Mouse (Mus musculus) cerebellum, adult 11-12 months (tissue): ENCODE measurements around the gene Hnrnpa1.
"Not testable (repeated sequence)": the region's sequence is repeated elsewhere in the genome, so short reads cannot be mapped to it uniquely, and the experiment has no call there.

Source experiments
- DNase-seq: peaks from one replicate; pipeline ENCODE4 v3.0.0; 2022

Gene Hnrnpa1

DNA sequence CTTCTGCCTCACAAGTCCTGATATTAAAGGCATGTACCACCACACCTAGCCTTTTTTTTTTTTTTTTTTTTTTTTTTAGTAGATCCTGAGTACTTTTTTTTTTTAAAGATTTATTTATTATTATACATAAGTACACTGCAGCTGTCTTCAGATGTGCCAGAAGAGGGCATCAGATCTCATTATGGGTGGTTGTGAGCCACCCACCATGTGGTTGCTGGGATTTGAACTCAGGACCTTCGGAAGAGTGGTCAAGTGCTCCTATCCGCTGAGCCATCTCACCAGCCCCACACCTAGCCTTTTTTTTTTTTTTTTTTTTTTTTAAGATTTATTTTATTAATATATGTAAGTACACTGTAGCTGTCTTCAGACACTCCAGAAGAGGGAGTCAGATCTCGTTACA lies 35.7 kb downstream of the Hnrnpa1 start:
- DNase-seq: not testable (repeated sequence)

DNA sequence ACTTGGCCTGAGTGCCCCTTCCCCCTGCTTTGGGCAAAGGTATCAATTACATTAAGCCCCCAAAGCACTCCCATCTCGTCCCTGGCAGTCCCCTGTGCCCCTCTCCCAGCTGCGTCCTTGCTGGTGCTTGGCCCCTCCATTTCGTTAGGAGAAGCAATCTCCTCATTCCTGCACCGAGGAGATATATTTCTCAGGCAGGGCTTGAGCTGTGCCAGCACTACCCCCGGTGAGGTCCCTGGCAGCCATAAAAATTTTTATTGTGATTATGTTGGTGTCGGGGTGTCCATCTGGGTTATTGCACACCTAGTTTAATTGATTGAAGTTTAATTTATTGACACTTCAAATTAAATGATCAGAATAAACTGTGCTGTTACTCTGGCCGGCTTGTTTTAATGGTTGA lies 37.7 kb downstream of the Hnrnpa1 start:
- DNase-seq: no peak

DNA sequence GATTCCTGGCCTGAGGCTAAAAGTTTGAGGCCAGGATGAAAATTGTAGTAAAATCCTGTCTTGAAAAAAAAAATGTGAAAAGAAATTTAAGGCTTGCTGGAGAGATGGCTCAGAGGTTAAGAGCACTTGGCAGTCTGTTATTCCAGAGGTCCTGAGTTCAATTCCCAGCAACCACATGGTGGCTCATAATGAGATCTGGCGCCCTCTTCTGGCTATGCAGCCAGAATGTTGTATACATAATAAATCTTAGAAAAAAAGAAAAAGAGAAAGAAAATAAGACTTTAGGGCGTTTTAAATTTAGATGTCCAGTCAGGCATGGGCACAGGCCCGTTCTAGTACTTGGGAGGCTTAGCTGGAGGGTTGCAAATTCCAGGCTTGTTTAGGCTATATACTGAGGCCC lies 39.5 kb downstream of the Hnrnpa1 start:
- DNase-seq: no peak

DNA sequence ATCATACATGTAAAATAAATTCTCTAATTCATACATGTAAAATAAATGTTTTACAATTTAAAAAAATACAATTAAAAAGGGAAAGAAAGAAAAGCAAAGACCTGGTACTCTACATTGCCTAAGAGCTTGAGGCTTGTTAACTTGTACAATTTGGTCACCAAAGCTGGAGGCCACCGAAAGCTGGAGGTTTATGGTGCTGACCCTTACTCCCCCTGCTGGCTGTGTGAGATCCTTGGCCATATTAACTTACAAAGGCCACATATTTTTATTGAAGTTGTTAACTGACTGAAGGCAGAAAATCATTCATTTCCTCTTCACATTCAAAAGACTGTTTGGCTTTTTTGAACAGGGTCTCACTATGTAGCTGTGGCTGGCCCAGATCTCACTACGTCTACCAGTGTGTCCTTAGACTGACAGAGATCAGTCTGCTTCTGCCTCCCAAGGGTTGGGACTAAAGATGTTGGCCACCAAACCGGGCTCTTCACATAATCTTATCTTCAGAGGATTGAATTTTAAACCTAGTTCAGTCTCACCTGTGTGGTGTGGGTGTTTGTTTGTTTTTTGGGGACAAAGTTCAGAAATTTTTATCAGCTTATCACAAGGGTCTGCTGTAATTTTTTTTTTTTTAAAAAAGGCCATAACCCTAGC lies 40.7 kb downstream of the Hnrnpa1 start:
- no peak for DNase-seq

DNA sequence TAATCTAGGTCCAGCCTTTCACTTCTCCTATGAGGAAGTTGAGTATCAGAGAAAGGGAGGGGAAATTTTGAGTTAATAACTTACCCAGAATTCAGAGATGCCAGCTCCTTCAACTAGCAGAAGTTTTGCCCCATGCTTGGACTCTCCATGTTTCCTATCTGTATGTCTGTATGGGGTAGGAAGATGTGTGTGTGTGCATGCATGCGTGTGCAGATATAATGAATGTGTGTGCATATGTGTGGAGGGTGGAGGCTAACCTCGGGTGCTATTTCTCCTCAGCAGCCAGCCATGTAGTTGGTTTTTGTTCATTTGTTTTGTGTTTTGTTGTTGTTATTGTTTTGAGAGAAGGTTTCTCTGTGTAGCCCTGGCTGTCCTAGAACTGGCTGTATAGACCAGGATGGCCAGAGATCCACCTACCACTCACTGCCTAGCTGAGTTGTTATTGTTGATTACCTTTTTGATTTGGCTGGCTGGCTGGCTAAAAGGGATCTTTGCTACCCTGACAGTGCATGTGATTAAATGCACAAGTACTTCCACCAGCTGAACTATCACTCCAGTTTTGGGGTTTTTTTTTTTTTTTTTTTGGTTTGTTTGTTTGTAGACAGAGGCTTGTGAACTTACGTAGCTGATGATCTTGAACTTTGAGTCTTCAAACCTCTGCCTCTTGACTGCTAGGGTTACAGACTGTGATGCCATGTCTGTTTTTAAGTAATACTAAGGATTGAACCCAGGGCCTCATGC lies 41.4 kb downstream of the Hnrnpa1 start:
- DNase-seq: no peak

DNA sequence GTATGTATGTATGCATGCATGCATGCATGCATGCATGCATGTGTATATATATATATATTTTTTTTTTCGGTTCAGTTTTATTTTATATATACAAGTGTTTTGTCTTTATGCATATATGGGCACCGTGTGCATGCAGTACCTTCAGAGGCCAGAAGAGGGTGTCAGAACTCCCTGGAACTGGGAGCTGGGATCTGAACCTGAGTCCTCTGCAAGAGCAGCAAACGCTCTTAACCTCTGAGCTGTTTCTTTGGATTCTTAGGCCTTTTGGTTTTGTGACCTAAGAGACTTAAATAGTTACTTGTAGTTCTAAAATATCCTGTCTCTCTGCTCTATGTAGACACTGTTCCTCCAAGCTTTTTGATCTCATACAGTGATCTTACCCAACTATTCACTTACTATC lies 43.8 kb downstream of the Hnrnpa1 start:
- DNase-seq: no peak

DNA sequence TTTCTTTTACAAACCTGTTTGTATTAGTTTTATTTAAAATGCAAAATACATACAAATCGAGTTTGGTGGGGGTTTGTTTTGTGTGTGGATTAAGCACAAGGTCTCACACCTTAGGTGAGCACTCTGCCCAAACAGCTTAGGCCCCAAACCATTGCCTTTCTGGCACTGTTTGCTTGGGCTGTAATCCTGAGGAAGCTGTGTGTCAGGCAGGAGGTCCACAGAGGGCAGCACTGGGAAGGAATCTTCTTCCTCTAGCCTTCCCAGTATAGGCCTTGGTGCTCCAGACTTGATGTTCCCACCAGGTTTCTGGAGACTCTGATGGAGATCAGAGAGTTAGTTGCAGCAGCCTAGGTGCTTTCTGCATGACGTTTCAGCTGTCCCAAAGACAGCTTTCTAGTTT lies 44.4 kb downstream of the Hnrnpa1 start:
- DNase-seq: no peak

DNA sequence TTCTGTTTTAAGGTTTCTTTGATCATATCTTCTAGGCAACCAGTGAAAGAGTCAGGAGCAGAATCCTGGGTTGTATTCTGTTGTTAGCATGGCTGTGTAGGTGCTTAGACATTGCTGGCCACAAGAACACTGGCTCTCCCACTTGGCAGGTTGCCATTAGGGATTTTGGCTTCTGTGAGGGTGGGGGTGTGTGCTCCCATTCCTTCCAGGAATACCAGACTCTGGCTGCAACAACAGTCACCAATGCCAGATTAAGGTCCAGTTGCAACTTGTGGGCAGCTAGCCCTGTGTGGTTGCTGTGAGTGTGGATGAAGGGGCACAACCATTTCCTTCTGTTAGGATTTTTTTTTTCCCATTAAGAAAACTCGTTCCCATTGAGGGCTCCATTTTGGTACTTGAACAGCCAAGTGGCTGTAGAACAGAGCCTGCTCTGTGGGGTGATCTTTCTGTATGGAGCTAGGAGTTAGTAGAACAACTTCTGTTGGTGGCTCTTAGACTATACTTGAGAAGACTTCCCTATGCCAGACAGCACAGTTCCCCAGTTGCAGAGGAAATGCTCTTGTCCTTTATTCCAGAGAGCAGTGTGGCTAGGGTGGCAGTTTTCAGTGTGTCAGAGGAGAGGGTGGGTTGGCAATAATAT lies 45.7 kb downstream of the Hnrnpa1 start:
- no peak for DNase-seq

DNA sequence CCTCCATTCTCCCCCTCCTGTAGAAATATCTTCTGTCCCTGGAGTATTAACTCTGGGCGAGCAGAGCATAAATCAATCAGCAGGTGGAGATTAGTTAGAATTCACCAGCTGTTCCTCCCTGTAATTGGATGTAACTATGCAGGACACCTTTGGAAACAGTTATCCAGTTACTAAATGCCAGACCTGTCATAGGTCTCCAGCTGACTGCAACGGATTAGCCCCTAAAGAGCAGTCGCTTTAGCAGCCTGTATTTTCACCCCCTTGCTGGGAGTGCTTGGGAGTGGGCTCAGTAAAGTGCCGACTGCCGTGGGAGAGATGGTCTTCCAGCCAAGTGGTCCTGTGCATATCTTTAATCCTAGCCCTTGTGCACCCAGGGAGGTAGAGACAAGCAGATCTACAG lies 49.4 kb downstream of the Hnrnpa1 start:
- no peak for DNase-seq

DNA sequence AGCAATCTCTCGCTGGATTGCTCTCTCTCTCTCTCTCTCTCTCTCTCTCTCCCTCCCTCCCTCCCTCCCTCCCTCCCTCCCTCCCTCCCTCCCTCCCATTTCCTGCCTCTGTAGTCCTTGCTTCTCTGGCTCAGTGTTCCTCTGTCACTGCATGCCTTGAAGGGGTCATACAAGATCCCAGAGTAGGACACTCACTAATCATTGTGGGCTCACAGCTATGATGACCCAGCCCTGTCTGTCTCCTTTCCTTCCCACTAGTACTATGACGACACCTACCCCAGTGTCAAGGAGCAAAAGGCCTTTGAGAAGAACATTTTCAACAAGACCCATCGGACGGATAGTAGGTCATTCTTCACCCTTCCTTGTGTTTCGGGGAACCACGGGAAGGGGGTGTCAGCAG lies 50.2 kb downstream of the Hnrnpa1 start:
- DNase-seq: no peak

DNA sequence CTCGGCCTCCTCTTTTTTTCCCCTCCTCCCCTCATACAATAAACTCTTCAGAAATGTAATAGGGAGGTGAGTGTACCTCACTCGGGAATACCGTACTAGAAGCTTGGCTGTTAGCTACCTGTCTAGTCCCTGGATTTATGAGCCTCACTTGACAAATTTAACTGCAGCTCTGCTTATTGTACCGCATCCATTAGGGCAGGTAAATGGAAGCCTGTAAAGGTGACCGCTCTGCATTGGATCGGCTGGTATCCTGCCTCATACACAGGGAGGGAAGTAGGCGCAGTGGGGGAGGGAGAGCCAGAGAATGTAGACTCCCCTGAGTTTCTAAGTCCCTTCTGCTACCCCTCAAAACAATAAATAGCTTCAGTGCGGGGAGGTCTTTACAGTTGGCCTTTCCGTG lies 50.6 kb downstream of the Hnrnpa1 start:
- no peak for DNase-seq

DNA sequence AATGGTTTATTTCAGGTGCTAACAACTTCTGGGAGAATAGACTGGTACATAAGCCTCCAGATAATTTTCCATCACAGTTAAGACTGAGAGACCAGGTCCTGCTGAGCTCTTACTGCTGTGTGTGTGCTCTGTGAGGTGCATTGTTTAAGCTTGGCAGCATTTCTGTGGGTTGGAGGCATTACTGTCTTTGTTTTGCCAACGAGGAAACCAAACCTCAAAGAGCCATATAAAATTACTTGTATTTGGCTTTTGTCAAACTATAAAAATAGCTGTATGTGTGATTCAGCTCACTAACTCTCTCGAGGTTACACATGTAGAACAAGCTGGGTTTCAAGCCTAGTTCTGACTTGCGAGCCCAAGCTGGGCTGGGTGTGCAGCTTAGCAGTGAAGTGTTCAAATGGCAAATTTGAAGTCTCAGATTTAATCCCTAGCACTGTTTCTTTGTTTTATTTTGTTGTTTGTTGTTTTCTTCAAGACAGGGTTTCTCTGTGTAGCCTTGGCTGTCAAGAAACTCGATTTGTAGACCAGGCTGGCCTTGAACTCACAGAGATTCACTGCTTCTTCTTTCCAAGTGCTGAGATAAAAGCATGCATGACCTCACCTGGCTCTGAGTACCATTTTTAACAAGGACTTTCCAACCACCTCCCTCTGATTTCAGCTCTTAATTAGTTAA lies 52.6 kb downstream of the Hnrnpa1 start:
- DNase-seq: no peak

DNA sequence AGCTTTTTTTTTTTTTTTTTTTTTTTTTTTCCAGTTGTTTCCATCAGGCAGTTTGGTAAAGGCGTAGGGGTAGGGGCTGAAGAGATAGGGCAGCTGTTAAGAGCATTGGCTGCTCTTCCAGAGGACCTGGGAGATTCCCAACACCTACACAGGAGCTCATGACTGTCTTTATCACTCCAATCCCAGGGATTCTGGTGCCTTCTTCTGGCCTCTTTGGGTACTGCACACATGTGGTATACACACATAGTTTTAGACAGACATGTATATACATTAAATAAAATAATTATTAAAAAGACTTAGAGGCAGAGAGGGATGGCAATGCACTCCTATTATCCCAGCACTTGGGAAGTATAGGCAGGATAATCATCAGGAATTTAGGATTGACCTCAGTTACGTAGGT lies 53.1 kb downstream of the Hnrnpa1 start:
- DNase-seq: no peak

DNA sequence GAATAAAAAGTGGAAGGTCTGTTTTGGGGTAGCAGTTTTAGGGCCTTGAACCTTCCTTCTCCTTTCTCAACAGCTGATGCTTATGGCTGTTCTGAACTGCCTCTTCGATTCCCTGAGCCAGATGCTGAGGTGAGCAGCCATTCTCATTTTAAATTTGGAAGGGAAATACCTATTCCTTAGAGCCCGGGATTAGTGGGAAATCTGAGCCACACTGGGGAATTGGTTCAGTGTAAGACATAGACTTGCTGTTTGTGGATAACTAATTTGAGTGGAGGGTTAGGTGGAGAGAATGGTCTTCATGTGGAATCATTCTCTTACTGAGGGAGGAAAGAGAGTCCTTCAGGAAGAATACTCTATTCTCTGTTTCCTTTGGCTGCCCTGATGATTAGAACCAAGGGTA lies 54.4 kb downstream of the Hnrnpa1 start:
- no peak for DNase-seq

DNA sequence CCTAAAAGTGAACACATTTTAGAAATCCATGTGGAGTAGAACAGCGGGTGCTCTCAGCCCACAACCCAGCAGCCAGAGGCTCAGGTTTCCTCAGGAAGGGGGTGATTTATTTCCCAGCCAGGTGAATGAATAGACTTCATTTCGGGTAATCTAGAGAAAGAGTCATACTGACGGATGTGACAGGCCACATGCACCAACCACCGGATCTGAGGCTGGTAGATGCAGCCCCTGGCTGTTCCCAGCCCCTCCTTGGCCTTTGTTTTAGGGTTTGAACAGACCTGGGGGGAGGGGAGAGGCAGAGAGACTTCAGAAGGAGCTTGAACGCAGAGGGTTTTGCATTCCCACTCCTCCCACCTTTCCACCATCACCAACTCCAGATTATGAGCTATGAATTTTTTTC lies 55.6 kb downstream of the Hnrnpa1 start:
- no peak for DNase-seq
